Mouse (Mus musculus) liver, adult 2 months (tissue): ENCODE results near the gene Sh3d19. TPM values are rescaled to one million over a fixed set of nuclear protein-coding genes. Genes with fewer than 3 reads are reported as not detected.
A peak's percentile ranks its signal among the peaks of the same experiment; 100 is the strongest.

Experiments used
- DNase-seq: peaks from one replicate; pipeline ENCODE4 v3.0.0-alpha.2; 2011; ENCODE audit warnings: low read depth, low spot score; ENCODE audit errors: extremely low read depth
- H3K27ac ChIP-seq: fragments of 200-500 bp; replicated peaks from 2 replicates; pipeline ENCODE4 v1.5.1; 2012; ENCODE audit warnings: low read depth, mild to moderate bottlenecking, control low read depth, inconsistent platforms, low read length; ENCODE audit not compliant: insufficient read depth
- H3K27me3 ChIP-seq: fragments of 200-500 bp; 2 replicates; pipeline ENCODE4 v1.6.1; 2012; ENCODE audit warnings: mild to moderate bottlenecking, moderate library complexity, low read length, inconsistent platforms; ENCODE audit not compliant: control insufficient read depth, insufficient read depth
- H3K36me3 ChIP-seq: fragments of 200-500 bp; 2 replicates; pipeline ENCODE4 v1.6.1; 2012; ENCODE audit warnings: low read length, inconsistent platforms; ENCODE audit not compliant: control insufficient read depth, insufficient read depth
- H3K4me1 ChIP-seq: fragments of 200-500 bp; 2 replicates; pipeline ENCODE4 v1.6.1; 2011; ENCODE audit warnings: low read length; ENCODE audit not compliant: control insufficient read depth, insufficient read depth
- H3K4me3 ChIP-seq: fragments of 200-500 bp; 2 replicates; pipeline ENCODE4 v1.5.1; 2011; ENCODE audit warnings: low read depth, mild to moderate bottlenecking, control low read depth, low read length, moderate library complexity; ENCODE audit not compliant: insufficient read depth
- H3K79me2 ChIP-seq: fragments of 200-500 bp; 2 replicates; pipeline ENCODE4 v1.6.1; 2012; ENCODE audit warnings: inconsistent platforms, mild to moderate bottlenecking, low read length, moderate library complexity; ENCODE audit not compliant: control insufficient read depth, insufficient read depth
- H3K9ac ChIP-seq: fragments of 200-500 bp; 2 replicates; pipeline ENCODE4 v1.6.1; 2012; ENCODE audit warnings: low read depth, mild to moderate bottlenecking, control low read depth, inconsistent platforms, low read length
- CTCF ChIP-seq: fragments of 200-500 bp; IDR thresholded peaks from 2 replicates; pipeline ENCODE4 v1.5.1; 2011; ENCODE audit warnings: low read depth, low read length, control low read depth
- POLR2A ChIP-seq: fragments of 200-500 bp; IDR thresholded peaks from 2 replicates; pipeline ENCODE4 v1.6.1; 2011; ENCODE audit warnings: low read length, control low read depth; ENCODE audit not compliant: insufficient read depth; ENCODE audit errors: extremely low read depth
- WGBS: fragments of 180-500 bp; shearing (Covaris S2); methylation state at CpG from one replicate; pipeline ENCODE4 v1.1.7; 2018; 5-methylcytosine and 5-hydroxymethylcytosine counted together
- polyA plus RNA-seq: library from polyadenylated mRNA; depleted of rRNA; stranded (reverse); fragments of >200 nt; gene quantifications from 2 replicates; pipeline ENCODE4 v1.2.3, GENCODE M21; 2012
- total RNA-seq: library from RNA; depleted of rRNA; stranded (reverse); fragments of >200 nt; gene quantifications from 2 replicates; pipeline ENCODE4 v1.2.3, GENCODE M21; 2014

The Sh3d19 gene
- total and polyA plus RNA-seq, 2 experiments = 40.1 to 52.0 TPM

DNA sequence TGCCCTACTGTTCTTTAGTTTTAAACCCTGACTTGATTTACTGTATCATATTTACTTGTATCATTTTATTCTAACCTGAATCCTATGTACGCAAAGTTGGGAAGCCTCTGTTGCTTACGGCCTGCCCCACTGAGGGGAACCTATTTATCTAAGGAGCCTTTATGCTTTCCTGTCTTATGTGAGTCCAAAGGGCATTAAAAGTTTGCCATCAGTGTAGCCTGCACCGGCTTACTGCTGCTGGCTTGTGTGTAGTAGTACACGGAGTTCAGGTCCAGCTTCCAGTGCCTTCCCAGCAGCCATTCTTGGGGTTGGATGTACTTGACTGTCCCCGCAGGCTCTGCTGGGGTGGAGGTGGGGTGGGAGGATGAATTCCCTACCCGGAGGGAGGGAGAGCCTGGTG lies 13.6 kb downstream of the Sh3d19 start:
- TF ChIP-seq POLR2A (no peak), CTCF (no peak)
- no peak overlapping the region for H3K9ac ChIP-seq
- H3K79me2 ChIP-seq = peaks cover 56% of the 10 kb centered on the region
- DNase-seq = peak; percentile 52
- no peak overlapping the region for H3K4me3 ChIP-seq
- WGBS = 46% methylated on average over 6 of the region's 6 CpGs
- peak overlapping the region; percentile 10; the same call in 1 of the 2 replicates for H3K27ac ChIP-seq
- peaks cover 16% of the 10 kb centered on the region for H3K4me1 ChIP-seq
- H3K27me3 ChIP-seq = no peaks in the 10 kb centered on the region
- H3K36me3 ChIP-seq = peaks cover 9% of the 10 kb centered on the region; the same call in 1 of the 2 replicates

DNA sequence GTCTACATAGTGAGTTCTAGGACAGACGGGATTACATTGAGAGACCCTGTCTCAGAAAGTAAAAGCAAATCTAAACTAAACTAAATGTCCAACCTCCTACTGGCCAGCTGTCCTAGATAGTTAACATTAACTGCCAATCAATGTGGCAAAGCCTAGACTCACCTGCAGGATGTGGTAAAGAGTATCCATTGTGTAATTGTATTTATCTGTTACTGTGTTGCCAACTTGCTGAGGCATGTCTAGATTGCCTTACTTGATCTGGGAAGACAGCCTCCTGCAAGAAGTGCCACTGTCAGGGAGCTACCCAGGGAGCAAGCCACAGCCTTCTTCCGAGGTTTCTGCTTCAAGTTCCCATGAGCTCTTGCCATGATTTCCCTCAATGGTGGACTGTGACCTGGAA lies 16.3 kb downstream of the Sh3d19 start:
- peaks cover 4% of the 10 kb centered on the region; the same call in 1 of the 2 replicates for H3K36me3 ChIP-seq
- H3K9ac ChIP-seq = no peak overlapping the region
- H3K27me3 ChIP-seq = no peaks in the 10 kb centered on the region
- peak; percentile 20; the same call in 1 of the 2 replicates for TF ChIP-seq CTCF
- no peak for TF ChIP-seq POLR2A
- H3K79me2 ChIP-seq = peaks cover 45% of the 10 kb centered on the region
- WGBS = 51% methylated on average over 2 of the region's 2 CpGs
- DNase-seq = peak; percentile 79
- H3K4me3 ChIP-seq = no peak overlapping the region
- peak overlapping the region; percentile 61 for H3K27ac ChIP-seq
- H3K4me1 ChIP-seq = peaks cover 32% of the 10 kb centered on the region

DNA sequence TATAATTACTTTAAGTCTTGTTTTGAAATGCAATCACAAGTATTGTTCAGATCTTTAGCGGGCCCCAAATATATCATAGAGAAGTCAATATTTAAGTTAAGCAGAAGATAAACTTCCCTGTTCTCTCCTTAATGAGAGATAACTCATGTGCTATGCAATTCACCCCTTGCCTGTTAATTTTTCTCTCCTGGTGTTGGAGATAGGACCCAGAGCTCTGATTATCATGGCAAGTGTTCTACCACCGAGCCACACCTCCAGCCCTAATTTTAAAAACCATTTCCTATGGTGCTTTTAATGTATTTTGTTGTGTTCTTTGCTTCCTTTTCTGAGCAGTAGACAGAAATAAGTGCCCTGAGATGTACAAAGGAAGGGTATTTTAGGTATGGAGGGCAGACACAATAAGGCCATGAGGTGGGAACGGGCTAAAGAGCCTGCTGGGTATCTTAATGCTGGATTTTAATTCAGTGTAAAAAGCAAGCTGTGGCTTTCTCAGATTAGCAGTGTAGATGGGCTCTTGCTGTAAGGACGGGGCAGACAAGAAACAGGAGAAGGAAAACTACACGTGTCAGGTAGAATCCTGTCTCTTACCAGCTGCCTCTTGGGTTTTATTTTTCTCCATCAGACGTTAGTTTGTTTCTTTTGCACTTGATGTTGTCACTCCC lies 20.4 kb downstream of the Sh3d19 start:
- TF ChIP-seq POLR2A (no peak), CTCF (no peak)
- 71% methylated on average over 6 of the region's 6 CpGs for WGBS
- no peak for DNase-seq
- Histone ChIP-seq H3K79me2 (peaks cover 33% of the 10 kb centered on the region), H3K27me3 (no peaks in the 10 kb centered on the region), H3K36me3 (peaks cover 6% of the 10 kb centered on the region; the same call in 1 of the 2 replicates), H3K27ac (peak overlapping the region; percentile 50; the same call in 1 of the 2 replicates), H3K9ac (no peak overlapping the region), H3K4me3 (no peak overlapping the region), H3K4me1 (peaks cover 22% of the 10 kb centered on the region)

DNA sequence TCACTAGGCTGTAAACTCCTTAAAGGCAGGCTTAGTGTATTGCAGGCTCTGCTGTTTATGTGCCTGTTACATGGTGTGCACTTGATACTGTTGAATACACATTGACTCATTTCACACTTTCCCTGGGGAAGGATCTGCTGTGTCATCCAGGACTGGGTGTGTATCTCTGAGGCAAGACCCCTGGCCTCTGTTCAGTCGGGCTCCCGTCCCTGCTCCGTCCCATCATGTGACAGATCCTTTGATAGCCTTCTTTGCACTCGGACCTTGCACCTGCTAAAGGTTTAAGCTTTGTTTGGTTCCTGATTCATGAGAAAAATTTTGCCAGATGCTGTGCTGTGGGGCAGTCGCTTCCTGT lies 20.9 kb downstream of the Sh3d19 start:
- Histone ChIP-seq H3K9ac (no peak overlapping the region), H3K4me3 (no peak overlapping the region), H3K79me2 (peaks cover 37% of the 10 kb centered on the region), H3K4me1 (peaks cover 24% of the 10 kb centered on the region), H3K27me3 (no peaks in the 10 kb centered on the region), H3K36me3 (peaks cover 6% of the 10 kb centered on the region; the same call in 1 of the 2 replicates), H3K27ac (no peak overlapping the region; the same call in 1 of the 2 replicates)
- peak; percentile 80 for DNase-seq
- TF ChIP-seq POLR2A (no peak), CTCF (no peak)
- WGBS = 18% methylated on average over 5 of the region's 5 CpGs

DNA sequence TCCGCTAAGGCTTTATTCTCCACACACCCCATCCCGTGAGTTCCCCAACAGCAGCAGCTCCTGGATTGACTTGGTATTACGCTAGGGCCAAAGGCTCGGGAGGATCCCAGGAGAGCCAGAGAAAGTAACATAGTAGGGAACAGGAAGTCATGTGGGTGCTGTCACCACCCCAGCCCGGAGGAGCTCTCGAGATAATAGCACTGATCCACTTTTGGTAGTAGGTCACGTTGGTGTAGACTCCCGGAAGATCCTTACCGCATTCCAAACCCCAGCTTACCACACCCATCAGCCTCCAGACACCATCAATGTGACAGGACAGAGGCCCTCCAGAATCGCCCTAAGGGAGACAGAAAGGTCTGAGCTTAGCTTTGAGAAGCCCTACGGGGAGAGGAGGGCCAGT lies 22.8 kb downstream of the Sh3d19 start:
- WGBS = 70% methylated on average over 11 of the region's 11 CpGs
- TF ChIP-seq POLR2A = no peak
- no peak for TF ChIP-seq CTCF
- H3K4me3 ChIP-seq = no peak overlapping the region
- H3K4me1 ChIP-seq = peaks cover 21% of the 10 kb centered on the region
- DNase-seq = no peak
- H3K9ac ChIP-seq = no peak overlapping the region
- no peaks in the 10 kb centered on the region for H3K27me3 ChIP-seq
- H3K79me2 ChIP-seq = peaks cover 33% of the 10 kb centered on the region
- H3K27ac ChIP-seq = no peak overlapping the region
- H3K36me3 ChIP-seq = peaks cover 2% of the 10 kb centered on the region

DNA sequence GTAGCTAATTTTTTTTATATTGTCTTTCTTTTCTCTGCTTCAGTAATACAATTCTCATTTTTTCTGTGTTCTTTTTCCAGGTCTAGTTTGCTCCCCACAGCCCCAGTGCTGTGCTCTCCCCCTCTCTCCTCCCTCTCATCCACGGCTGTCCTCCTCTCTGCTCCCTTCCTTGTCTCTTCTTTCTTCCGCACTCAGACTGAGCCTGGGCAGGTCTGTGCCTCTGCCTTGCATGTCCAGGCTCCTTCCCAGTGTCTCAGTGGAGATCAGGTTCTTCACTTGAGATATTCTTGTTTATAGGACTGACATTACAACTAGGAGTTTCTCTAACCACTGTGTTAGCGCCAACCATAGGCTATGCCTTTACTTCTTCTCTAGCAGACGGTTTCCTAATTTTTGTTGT lies 23.7 kb downstream of the Sh3d19 start:
- Histone ChIP-seq H3K27me3 (no peaks in the 10 kb centered on the region), H3K4me1 (peaks cover 22% of the 10 kb centered on the region), H3K27ac (no peak overlapping the region), H3K9ac (no peak overlapping the region), H3K79me2 (peaks cover 35% of the 10 kb centered on the region), H3K36me3 (peaks cover 3% of the 10 kb centered on the region), H3K4me3 (no peak overlapping the region)
- DNase-seq = no peak
- 99% methylated on average over 4 of the region's 4 CpGs for WGBS
- no peak for TF ChIP-seq POLR2A
- TF ChIP-seq CTCF = no peak
